Mouse (Mus musculus): ENCODE measurements around the gene Gm12253.

DNA sequence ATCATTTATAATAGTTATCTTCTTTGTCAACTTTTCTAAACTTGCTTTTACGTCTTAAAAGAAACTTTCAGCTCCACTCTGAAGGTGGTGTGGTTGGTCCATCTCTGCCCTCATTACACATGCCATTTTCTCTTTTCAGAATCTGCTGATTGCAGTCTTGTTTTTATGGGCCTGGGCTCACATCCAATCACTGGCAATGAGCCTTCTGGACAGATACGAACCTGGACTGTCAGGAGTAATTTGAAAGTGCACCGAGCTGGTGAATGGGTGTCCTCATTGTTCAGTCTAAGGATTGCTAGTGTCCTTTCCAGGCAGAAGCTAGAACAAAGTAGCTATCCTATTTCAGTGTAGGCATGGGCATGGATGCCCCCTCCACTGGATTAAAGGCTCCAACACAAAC lies 24.3 kb upstream of the Gm12253 start:
- TF ChIP-seq CTCF (IDR thresholded peaks at IDR 0.05; ENCODE audit: extremely low read depth, insufficient read depth, low read length) (no peak), POLR2A (IDR thresholded peaks at IDR 0.05; ENCODE audit: extremely low read depth, insufficient read depth, low read length) (no peak)

Data from cortical plate, adult 2 months (tissue).